Mouse (Mus musculus) gastrocnemius, adult 18-20 months (tissue): ENCODE data around the gene Hadhb. TPM values are rescaled to one million over a fixed set of nuclear protein-coding genes. Genes with fewer than 3 reads are reported as not detected.

Experiments used
- DNase-seq: peaks from one replicate; pipeline ENCODE4 v3.0.0; 2021; ENCODE audit warnings: low spot score
- microRNA-seq: library from miRNA; unstranded; fragments of <30 nt; microRNA quantifications from one replicate; pipeline ENCODE4 v1.2.0, GENCODE M21; 2021
- total RNA-seq, 2 experiments: library from RNA; stranded (reverse); gene quantifications; 2 replicates each; pipeline ENCODE4 v1.2.3; 2021

Hadhb gene
- total RNA-seq, 2 experiments from 2014 or later, result 403 to 518 TPM

GRCm38 (mm10) chr5:30233042-30233441, 78.0 kb downstream of the Hadhb start:
- no peak for DNase-seq

GRCm38 (mm10) chr5:30233979-30234378, 78.9 kb downstream of the Hadhb start:
- DNase-seq, result no peak

Small RNA genes within 50 kb of the gene (microRNA-seq; reads per million reads assigned to microRNA genes)
- not detected for gene Mir1960

Other genes starting within 250 kb of the Hadhb start
- under 1 TPM in 1 of 2 experiments, not detected in 1; 0.39 TPM for gene Il6, start 142.1 kb upstream of the Hadhb start, total RNA-seq
- gene Tyms, start 81.6 kb upstream of the Hadhb start, total RNA-seq, result 1 to 10 TPM in 1 of 2 experiments, under 1 TPM in 1; 0.39 to 2.2 TPM
- gene Garem2, start 50.1 kb upstream of the Hadhb start, total RNA-seq, result not detected
- gene 3110082J24Rik, start 49.2 kb upstream of the Hadhb start, total RNA-seq, result not detected
- 100 to 1,000 TPM; 326 to 396 TPM for gene Hadha, start 86 bp upstream of the Hadhb start, total RNA-seq
- not detected for gene Adgrf3, start 50.5 kb downstream of the Hadhb start, total RNA-seq
- 1 to 10 TPM; 8.3 to 9.1 TPM for gene Selenoi, start 77.3 kb downstream of the Hadhb start, total RNA-seq
- gene Drc1, start 126.1 kb downstream of the Hadhb start, total RNA-seq, result not detected